Mouse (Mus musculus): ENCODE results near the gene Alox12b. TPM values are rescaled to one million over a fixed set of nuclear protein-coding genes. Genes with fewer than 3 reads are reported as not detected.

Alox12b gene
- polyA plus RNA-seq, 1 experiment from 2014 or later = not detected

GRCm38 (mm10) chr11:69121741-69122335, 35.0 kb upstream of the Alox12b start:
- TF ChIP-seq EP300 (IDR thresholded peaks at IDR 0.05; ENCODE audit: low read depth) (no peak), CTCF (IDR thresholded peaks at IDR 0.05; ENCODE audit: low read depth) (no peak)
- H3K9me3 ChIP-seq (ENCODE audit: low read length) = no peaks in the 10 kb centered on the region
- no peaks in the 10 kb centered on the region for H3K36me3 ChIP-seq (replicated peaks; ENCODE audit: insufficient read depth, low read length)
- H3K4me1 ChIP-seq (ENCODE audit: insufficient read depth) = peaks cover 63% of the 10 kb centered on the region
- H3K27ac ChIP-seq (ENCODE audit: low read depth) = peak overlapping the region; percentile 72
- peak overlapping the region; percentile 67 for H3K9ac ChIP-seq (replicated peaks)
- peaks cover 20% of the 10 kb centered on the region for H3K27me3 ChIP-seq (ENCODE audit: insufficient read depth, low read length)
- ATAC-seq (no peak), DNase-seq (no peak)
- H3K4me2 ChIP-seq (ENCODE audit: low read depth, low read length) = peak overlapping the region; percentile 98
- peak overlapping the region; percentile 68 for H3K4me3 ChIP-seq (ENCODE audit: low read depth, low read length)
- WGBS (ENCODE audit: insufficient replicate concordance) = under 1% methylated on average over 27 of the region's 32 CpGs

- H3K4me2 ChIP-seq (ENCODE audit: low read depth, low read length) = peak within 1 kb of the TSS; percentile 98
Measured at GRCm38 (mm10) chr11:69122336-69122951, 34.3 kb upstream of the Alox12b start, which contains the start of gene 9130213A22Rik. TSS of gene 9130213A22Rik (minus strand) at chr11:69122589.

GRCm38 (mm10) chr11:69123056-69123692, 33.6 kb upstream of the Alox12b start:
- peak overlapping the region; percentile 81 for H3K27ac ChIP-seq (ENCODE audit: low read depth)
- peak; percentile 35 for ATAC-seq
- WGBS (ENCODE audit: insufficient replicate concordance) = under 1% methylated on average over 28 of the region's 29 CpGs
- peak overlapping the region; percentile 98 for H3K4me2 ChIP-seq (ENCODE audit: low read depth, low read length)
- no peaks in the 10 kb centered on the region for H3K36me3 ChIP-seq (replicated peaks; ENCODE audit: insufficient read depth, low read length)
- H3K9ac ChIP-seq (replicated peaks) = peak overlapping the region; percentile 67
- H3K4me3 ChIP-seq (ENCODE audit: low read depth, low read length) = peak overlapping the region; percentile 68
- peaks cover 55% of the 10 kb centered on the region for H3K4me1 ChIP-seq (ENCODE audit: insufficient read depth)
- DNase-seq = peak; percentile 90
- H3K9me3 ChIP-seq (ENCODE audit: low read length) = no peaks in the 10 kb centered on the region
- TF ChIP-seq EP300 (IDR thresholded peaks at IDR 0.05; ENCODE audit: low read depth) (peak; percentile 44; the same call in 1 of the 2 replicates), CTCF (IDR thresholded peaks at IDR 0.05; ENCODE audit: low read depth) (peak; percentile 48)
- peaks cover 20% of the 10 kb centered on the region for H3K27me3 ChIP-seq (ENCODE audit: insufficient read depth, low read length)

More at GRCm38 (mm10) chr11:69122336-69122951, 34.3 kb upstream of the Alox12b start, which contains the start of gene 9130213A22Rik:
- Histone ChIP-seq H3K36me3 (replicated peaks; ENCODE audit: insufficient read depth, low read length) (no peaks in the 10 kb centered on the region), H3K27me3 (ENCODE audit: insufficient read depth, low read length) (peaks cover 20% of the 10 kb centered on the region), H3K9ac (replicated peaks) (peak within 1 kb of the TSS; percentile 67), H3K4me1 (ENCODE audit: insufficient read depth) (peaks cover 57% of the 10 kb centered on the region), H3K4me3 (ENCODE audit: low read depth, low read length) (peak within 1 kb of the TSS; percentile 68), H3K27ac (ENCODE audit: low read depth) (peak within 1 kb of the TSS; percentile 81), H3K9me3 (ENCODE audit: low read length) (no peaks in the 10 kb centered on the region)
- ATAC-seq (peak; percentile 13), DNase-seq (peak; percentile 85)
- under 1% methylated on average over 60 of the region's 66 CpGs for WGBS (ENCODE audit: insufficient replicate concordance)
- peak; percentile 80 for TF ChIP-seq CTCF (IDR thresholded peaks at IDR 0.05; ENCODE audit: low read depth)
- no peak for TF ChIP-seq EP300 (IDR thresholded peaks at IDR 0.05; ENCODE audit: low read depth)

DNA sequence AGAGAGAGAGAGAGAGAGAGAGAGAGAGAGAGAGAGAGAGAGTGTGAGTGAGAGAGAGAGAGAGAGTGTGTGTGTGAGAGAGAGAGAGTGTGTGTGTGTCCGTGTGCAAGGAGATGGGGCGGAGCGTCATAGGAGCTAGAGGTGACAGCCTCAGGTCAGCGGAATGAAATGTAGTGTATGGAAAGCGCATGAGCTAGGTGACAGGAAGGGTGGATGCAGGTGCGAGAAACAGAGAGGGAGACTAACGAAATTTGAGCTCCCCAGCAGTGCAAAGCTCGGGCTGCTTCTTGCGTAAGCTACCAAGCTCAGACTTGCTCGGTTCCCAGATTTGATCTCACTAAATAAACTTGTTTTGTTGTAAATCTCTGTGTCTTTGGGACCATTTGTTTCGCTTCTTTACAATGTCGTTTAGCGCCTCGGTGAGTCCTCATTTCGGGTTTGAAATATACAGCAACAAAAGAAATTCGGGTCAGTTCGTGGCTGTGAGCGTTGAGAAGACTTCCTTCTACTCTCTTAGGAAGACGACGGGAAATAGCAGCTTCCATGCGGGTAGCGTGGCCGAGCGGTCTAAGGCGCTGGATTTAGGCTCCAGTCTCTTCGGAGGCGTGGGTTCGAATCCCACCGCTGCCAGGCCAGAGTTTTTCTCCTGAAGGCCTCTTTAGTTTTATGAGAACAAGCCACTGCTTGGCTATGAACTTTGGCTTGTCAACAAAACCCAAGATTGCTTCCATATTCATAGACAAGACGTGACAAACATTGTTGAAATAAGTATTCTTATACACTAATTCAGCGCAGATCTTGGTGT, 32.9 kb upstream of the Alox12b start:
- peak; percentile 89 for DNase-seq
- Histone ChIP-seq H3K4me3 (ENCODE audit: low read depth, low read length) (peak overlapping the region; percentile 68), H3K27me3 (ENCODE audit: insufficient read depth, low read length) (peaks cover 20% of the 10 kb centered on the region), H3K4me1 (ENCODE audit: insufficient read depth) (peaks cover 53% of the 10 kb centered on the region), H3K36me3 (replicated peaks; ENCODE audit: insufficient read depth, low read length) (no peaks in the 10 kb centered on the region), H3K9ac (replicated peaks) (peak overlapping the region; percentile 62), H3K27ac (ENCODE audit: low read depth) (peak overlapping the region; percentile 81), H3K9me3 (ENCODE audit: low read length) (no peaks in the 10 kb centered on the region), H3K4me2 (ENCODE audit: low read depth, low read length) (peak overlapping the region; percentile 98)
- peak; percentile 67 for ATAC-seq
- TF ChIP-seq EP300 (IDR thresholded peaks at IDR 0.05; ENCODE audit: low read depth) (peak; percentile 43), CTCF (IDR thresholded peaks at IDR 0.05; ENCODE audit: low read depth) (no peak)
- under 1% methylated on average over 31 of the region's 31 CpGs for WGBS (ENCODE audit: insufficient replicate concordance)

GRCm38 (mm10) chr11:69124498-69124847, 32.3 kb upstream of the Alox12b start:
- no peak overlapping the region; the same call in 1 of the 2 replicates for H3K4me2 ChIP-seq (ENCODE audit: low read depth, low read length)
- WGBS (ENCODE audit: insufficient replicate concordance) = under 1% methylated on average over 3 of the region's 3 CpGs
- no peak for TF ChIP-seq CTCF (IDR thresholded peaks at IDR 0.05; ENCODE audit: low read depth)
- peak; percentile 7 for TF ChIP-seq EP300 (IDR thresholded peaks at IDR 0.05; ENCODE audit: low read depth)
- no peaks in the 10 kb centered on the region for H3K9me3 ChIP-seq (ENCODE audit: low read length)
- ATAC-seq (peak; percentile 60), DNase-seq (peak; percentile 74)
- H3K27me3 ChIP-seq (ENCODE audit: insufficient read depth, low read length) = peaks cover 20% of the 10 kb centered on the region
- H3K4me1 ChIP-seq (ENCODE audit: insufficient read depth) = peaks cover 47% of the 10 kb centered on the region
- H3K9ac ChIP-seq (replicated peaks) = no peak overlapping the region
- peak overlapping the region; percentile 68 for H3K4me3 ChIP-seq (ENCODE audit: low read depth, low read length)
- no peaks in the 10 kb centered on the region for H3K36me3 ChIP-seq (replicated peaks; ENCODE audit: insufficient read depth, low read length)
- H3K27ac ChIP-seq (ENCODE audit: low read depth) = peak overlapping the region; percentile 81; the same call in 1 of the 2 replicates

All from liver, postnatal 0 days (tissue).